Mouse (Mus musculus): ENCODE results near the gene Atox1.

- TF ChIP-seq CTCF (IDR thresholded peaks at IDR 0.05; ENCODE audit: insufficient read depth, low read depth, low read length), result no peak
- no peak for TF ChIP-seq POLR2A (IDR thresholded peaks at IDR 0.05; ENCODE audit: insufficient read depth, low read depth, low read length)
Measured at GRCm38 (mm10) chr11:55468611-55469047, 7.6 kb upstream of the Atox1 start.

All from olfactory bulb, adult 2 months (tissue).